Mouse (Mus musculus): ENCODE measurements at regions not wholly inside any gene's neighbourhood (a gene's known extent, or its start where the extent isn't known, plus 50 kb on each side); places are given as distances from the start of the nearest gene placed in this dataset.

DNA sequence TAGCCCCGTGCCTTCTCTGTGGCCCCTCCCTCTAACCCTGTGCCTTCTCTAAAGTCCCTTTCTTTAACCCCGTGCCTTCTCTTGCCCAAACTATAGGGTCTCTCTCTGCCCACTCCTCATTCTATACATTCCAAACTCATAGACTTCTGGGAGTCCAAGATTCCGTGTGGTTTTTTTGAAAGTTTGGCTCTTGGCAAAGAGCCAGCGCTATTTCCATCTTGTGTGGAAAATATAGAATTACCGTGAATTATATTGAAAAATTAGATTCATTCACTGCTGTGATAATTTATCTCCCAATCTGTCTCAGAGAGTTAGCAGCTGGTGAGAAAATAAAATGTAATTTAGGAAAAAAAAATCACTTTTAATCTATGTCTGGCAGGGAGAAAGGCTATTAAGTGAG is 234.6 kb downstream of the CK137956 start:
- Histone ChIP-seq H3K4me3 (ENCODE audit: low read depth, low read length) (no peak overlapping the region), H3K4me1 (ENCODE audit: control insufficient read depth, insufficient read depth, low read length) (no peaks in the 10 kb centered on the region), H3K9ac (replicated peaks; ENCODE audit: low read depth, low read length) (no peak overlapping the region), H3K9me3 (ENCODE audit: control insufficient read depth, low read length) (no peaks in the 10 kb centered on the region; the same call in 1 of the 2 replicates), H3K27ac (ENCODE audit: low read depth, low read length) (no peak overlapping the region), H3K27me3 (ENCODE audit: control insufficient read depth, insufficient read depth, low read length) (no peaks in the 10 kb centered on the region), H3K36me3 (ENCODE audit: control insufficient read depth, insufficient read depth, low read length) (no peaks in the 10 kb centered on the region), H3K4me2 (ENCODE audit: low read depth, low read length) (no peak overlapping the region)
- ATAC-seq (ENCODE audit: low read depth), result no peak
- 69% methylated on average over 5 of the region's 5 CpGs for WGBS

- Histone ChIP-seq H3K9me3 (ENCODE audit: control insufficient read depth, low read length) (no peaks in the 10 kb centered on the region; the same call in 1 of the 2 replicates), H3K4me3 (ENCODE audit: low read depth, low read length) (no peak overlapping the region), H3K27ac (ENCODE audit: low read depth, low read length) (no peak overlapping the region), H3K27me3 (ENCODE audit: control insufficient read depth, insufficient read depth, low read length) (no peaks in the 10 kb centered on the region), H3K9ac (replicated peaks; ENCODE audit: low read depth, low read length) (no peak overlapping the region), H3K4me2 (ENCODE audit: low read depth, low read length) (no peak overlapping the region), H3K36me3 (ENCODE audit: control insufficient read depth, insufficient read depth, low read length) (no peaks in the 10 kb centered on the region), H3K4me1 (ENCODE audit: control insufficient read depth, insufficient read depth, low read length) (no peaks in the 10 kb centered on the region)
- 19% methylated on average over 8 of the region's 8 CpGs for WGBS
- ATAC-seq (ENCODE audit: low read depth), result no peak
Observed at GRCm38 (mm10) chr4:127734641-127735040, 236.1 kb downstream of the CK137956 start.

- no peak overlapping the region for H3K9ac ChIP-seq (replicated peaks; ENCODE audit: low read depth, low read length)
Observed at GRCm38 (mm10) chr4:127718661-127719060, 252.1 kb downstream of the CK137956 start.

DNA sequence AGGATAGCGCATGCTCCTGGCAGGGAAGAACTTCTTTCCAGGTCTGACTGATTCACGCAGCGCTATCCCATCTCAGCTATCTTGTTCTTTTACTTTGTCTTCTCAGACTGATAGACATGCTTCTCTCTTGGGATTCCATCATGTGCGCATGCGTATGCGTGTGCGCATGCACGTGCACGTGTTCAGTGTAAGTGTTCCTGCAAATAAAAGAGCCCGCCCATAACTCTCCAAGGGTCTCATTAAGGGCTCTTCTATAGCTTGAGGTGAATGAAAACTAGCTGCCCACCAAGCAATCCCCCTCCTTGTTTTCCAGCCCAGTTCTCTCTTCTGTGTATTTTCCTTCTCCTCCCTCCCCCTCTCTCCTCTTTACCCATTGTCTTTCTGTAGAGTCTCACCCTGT is 258.5 kb downstream of the CK137956 start:
- Histone ChIP-seq H3K27me3 (ENCODE audit: control insufficient read depth, insufficient read depth, low read length) (no peaks in the 10 kb centered on the region), H3K36me3 (ENCODE audit: control insufficient read depth, insufficient read depth, low read length) (no peaks in the 10 kb centered on the region), H3K9ac (replicated peaks; ENCODE audit: low read depth, low read length) (no peak overlapping the region), H3K4me2 (ENCODE audit: low read depth, low read length) (no peak overlapping the region), H3K4me1 (ENCODE audit: control insufficient read depth, insufficient read depth, low read length) (no peaks in the 10 kb centered on the region; the same call in 1 of the 2 replicates), H3K4me3 (ENCODE audit: low read depth, low read length) (no peak overlapping the region), H3K27ac (ENCODE audit: low read depth, low read length) (no peak overlapping the region), H3K9me3 (ENCODE audit: control insufficient read depth, low read length) (no peaks in the 10 kb centered on the region)
- WGBS, result 92% methylated on average over 10 of the region's 10 CpGs
- ATAC-seq (ENCODE audit: low read depth), result no peak

More at GRCm38 (mm10) chr4:127718661-127719060, 252.1 kb downstream of the CK137956 start:
- Histone ChIP-seq H3K4me1 (ENCODE audit: control insufficient read depth, insufficient read depth, low read length) (no peaks in the 10 kb centered on the region), H3K9me3 (ENCODE audit: control insufficient read depth, low read length) (no peaks in the 10 kb centered on the region), H3K27ac (ENCODE audit: low read depth, low read length) (no peak overlapping the region), H3K36me3 (ENCODE audit: control insufficient read depth, insufficient read depth, low read length) (no peaks in the 10 kb centered on the region), H3K4me2 (ENCODE audit: low read depth, low read length) (no peak overlapping the region), H3K27me3 (ENCODE audit: control insufficient read depth, insufficient read depth, low read length) (no peaks in the 10 kb centered on the region), H3K4me3 (ENCODE audit: low read depth, low read length) (no peak overlapping the region)
- 80% methylated on average over 5 of the region's 5 CpGs for WGBS
- ATAC-seq (ENCODE audit: low read depth), result no peak

DNA sequence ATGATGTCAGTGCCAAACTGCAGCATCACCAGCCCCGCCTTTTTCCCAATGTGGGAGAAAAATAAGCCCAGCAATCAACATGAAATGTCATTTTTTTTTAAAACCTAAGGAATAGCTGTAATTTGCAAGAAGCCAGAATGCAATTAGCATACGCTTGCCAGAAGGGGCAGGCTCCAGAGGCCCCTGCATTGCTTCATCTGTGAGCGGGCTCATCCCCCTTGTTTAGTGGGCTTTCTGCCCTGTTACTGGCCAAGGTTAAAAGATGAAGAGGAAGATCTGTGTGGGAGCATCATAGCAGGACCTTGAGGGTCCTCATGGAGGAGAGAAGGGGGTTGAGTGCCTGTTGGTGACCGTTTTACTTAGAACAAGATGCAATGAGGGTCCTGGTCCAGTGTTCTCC is 259.9 kb downstream of the CK137956 start:
- Histone ChIP-seq H3K4me1 (ENCODE audit: control insufficient read depth, insufficient read depth, low read length) (no peaks in the 10 kb centered on the region; the same call in 1 of the 2 replicates), H3K27me3 (ENCODE audit: control insufficient read depth, insufficient read depth, low read length) (no peaks in the 10 kb centered on the region), H3K9ac (replicated peaks; ENCODE audit: low read depth, low read length) (no peak overlapping the region), H3K36me3 (ENCODE audit: control insufficient read depth, insufficient read depth, low read length) (no peaks in the 10 kb centered on the region), H3K9me3 (ENCODE audit: control insufficient read depth, low read length) (no peaks in the 10 kb centered on the region), H3K4me2 (ENCODE audit: low read depth, low read length) (no peak overlapping the region), H3K27ac (ENCODE audit: low read depth, low read length) (no peak overlapping the region), H3K4me3 (ENCODE audit: low read depth, low read length) (no peak overlapping the region)
- 58% methylated on average over 4 of the region's 4 CpGs for WGBS
- no peak for ATAC-seq (ENCODE audit: low read depth)

- H3K4me2 ChIP-seq (ENCODE audit: low read depth, low read length), result no peak overlapping the region
- 85% methylated on average over 6 of the region's 6 CpGs for WGBS
- no peak for ATAC-seq (ENCODE audit: low read depth)
Observed at GRCm38 (mm10) chr4:127709746-127710145, 261.0 kb downstream of the CK137956 start.

DNA sequence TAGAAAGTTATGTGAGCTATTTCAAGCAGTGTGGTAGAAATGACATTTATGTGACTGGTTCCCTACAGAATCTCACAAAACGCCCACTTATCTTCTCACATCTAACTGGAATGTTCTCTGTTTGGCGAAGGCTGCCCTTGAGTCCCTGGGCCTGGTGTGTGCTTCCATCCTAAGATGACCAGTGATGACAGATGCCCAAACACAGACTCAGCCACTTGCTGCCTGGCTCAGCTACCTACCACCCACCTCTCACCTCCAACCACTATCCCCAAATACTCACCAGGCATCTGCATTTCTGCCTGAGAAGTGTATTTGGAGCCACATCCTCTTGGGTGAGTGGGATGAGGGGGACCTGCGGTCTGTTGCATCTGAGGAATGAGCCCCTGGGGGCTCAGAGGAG is 262.6 kb downstream of the CK137956 start:
- Histone ChIP-seq H3K9ac (replicated peaks; ENCODE audit: low read depth, low read length) (no peak overlapping the region), H3K4me3 (ENCODE audit: low read depth, low read length) (no peak overlapping the region), H3K4me1 (ENCODE audit: control insufficient read depth, insufficient read depth, low read length) (no peaks in the 10 kb centered on the region; the same call in 1 of the 2 replicates), H3K9me3 (ENCODE audit: control insufficient read depth, low read length) (no peaks in the 10 kb centered on the region), H3K27me3 (ENCODE audit: control insufficient read depth, insufficient read depth, low read length) (no peaks in the 10 kb centered on the region), H3K4me2 (ENCODE audit: low read depth, low read length) (no peak overlapping the region), H3K27ac (ENCODE audit: low read depth, low read length) (no peak overlapping the region), H3K36me3 (ENCODE audit: control insufficient read depth, insufficient read depth, low read length) (no peaks in the 10 kb centered on the region)
- ATAC-seq (ENCODE audit: low read depth), result no peak
- 90% methylated on average over 3 of the region's 3 CpGs for WGBS

More at GRCm38 (mm10) chr4:127709746-127710145, 261.0 kb downstream of the CK137956 start:
- Histone ChIP-seq H3K27ac (ENCODE audit: low read depth, low read length) (no peak overlapping the region), H3K4me1 (ENCODE audit: control insufficient read depth, insufficient read depth, low read length) (no peaks in the 10 kb centered on the region; the same call in 1 of the 2 replicates), H3K9ac (replicated peaks; ENCODE audit: low read depth, low read length) (no peak overlapping the region), H3K4me3 (ENCODE audit: low read depth, low read length) (no peak overlapping the region), H3K27me3 (ENCODE audit: control insufficient read depth, insufficient read depth, low read length) (no peaks in the 10 kb centered on the region), H3K36me3 (ENCODE audit: control insufficient read depth, insufficient read depth, low read length) (no peaks in the 10 kb centered on the region), H3K9me3 (ENCODE audit: control insufficient read depth, low read length) (no peaks in the 10 kb centered on the region)

DNA sequence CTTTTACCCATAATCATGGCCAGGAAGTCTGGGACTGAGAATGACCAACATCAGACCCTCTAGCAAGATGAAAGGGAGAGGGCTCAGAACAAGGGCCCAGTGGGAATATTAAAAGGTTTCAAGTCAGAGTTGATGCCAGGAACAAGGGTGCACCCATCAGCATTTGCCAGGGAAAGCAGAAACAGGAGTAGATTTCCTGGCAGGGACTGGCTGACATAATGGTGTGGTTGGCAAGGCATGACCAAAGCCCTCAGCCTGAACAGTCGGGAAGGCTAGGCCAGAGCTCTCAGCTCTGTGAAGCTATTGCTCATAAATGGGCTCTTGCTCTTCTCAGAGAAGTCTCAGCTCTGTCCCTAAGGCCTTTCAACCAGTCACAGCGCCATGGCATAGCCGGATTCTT is 263.6 kb downstream of the CK137956 start:
- WGBS, result 90% methylated on average over 3 of the region's 3 CpGs
- no peak overlapping the region for H3K27ac ChIP-seq (ENCODE audit: low read depth, low read length)
- no peak overlapping the region for H3K4me3 ChIP-seq (ENCODE audit: low read depth, low read length)

DNA sequence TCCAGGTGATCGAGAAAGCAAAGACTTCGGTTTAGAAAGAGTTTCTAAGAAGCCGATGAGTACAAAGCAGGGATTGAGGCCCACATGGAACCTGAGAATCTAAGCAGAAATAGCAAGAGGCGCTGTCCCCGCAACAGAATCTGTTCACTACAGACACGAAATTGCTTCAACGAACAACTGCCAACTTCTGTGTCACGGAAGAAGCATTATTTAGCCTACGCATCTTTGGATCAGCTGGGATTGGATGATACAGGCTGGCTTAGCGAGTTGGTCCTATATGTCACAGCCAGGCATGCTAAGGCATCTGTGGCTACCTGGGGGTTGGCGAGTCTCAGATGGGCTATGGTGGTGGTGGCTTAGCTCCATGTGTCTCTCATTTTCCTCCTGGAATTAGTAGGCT is 269.1 kb downstream of the CK137956 start:
- H3K36me3 ChIP-seq (ENCODE audit: control insufficient read depth, insufficient read depth, low read length), result no peaks in the 10 kb centered on the region
- no peak overlapping the region for H3K4me2 ChIP-seq (ENCODE audit: low read depth, low read length)
- H3K27ac ChIP-seq (ENCODE audit: low read depth, low read length), result no peak overlapping the region
- H3K4me3 ChIP-seq (ENCODE audit: low read depth, low read length), result no peak overlapping the region
- no peaks in the 10 kb centered on the region for H3K4me1 ChIP-seq (ENCODE audit: control insufficient read depth, insufficient read depth, low read length)
- no peaks in the 10 kb centered on the region for H3K27me3 ChIP-seq (ENCODE audit: control insufficient read depth, insufficient read depth, low read length)
- H3K9me3 ChIP-seq (ENCODE audit: control insufficient read depth, low read length), result no peaks in the 10 kb centered on the region
- ATAC-seq (ENCODE audit: low read depth), result no peak
- no peak overlapping the region for H3K9ac ChIP-seq (replicated peaks; ENCODE audit: low read depth, low read length)
- 92% methylated on average over 11 of the region's 11 CpGs for WGBS

More for the DNA sequence above, 263.6 kb downstream of the CK137956 start:
- ATAC-seq (ENCODE audit: low read depth), result no peak
- Histone ChIP-seq H3K27me3 (ENCODE audit: control insufficient read depth, insufficient read depth, low read length) (no peaks in the 10 kb centered on the region), H3K36me3 (ENCODE audit: control insufficient read depth, insufficient read depth, low read length) (no peaks in the 10 kb centered on the region), H3K4me1 (ENCODE audit: control insufficient read depth, insufficient read depth, low read length) (no peaks in the 10 kb centered on the region; the same call in 1 of the 2 replicates), H3K9me3 (ENCODE audit: control insufficient read depth, low read length) (no peaks in the 10 kb centered on the region), H3K9ac (replicated peaks; ENCODE audit: low read depth, low read length) (no peak overlapping the region), H3K4me2 (ENCODE audit: low read depth, low read length) (no peak overlapping the region)
